Mouse (Mus musculus) frontal cortex, adult 2 months (tissue): ENCODE results near the gene Prkar1b. TPM values are rescaled to one million over a fixed set of nuclear protein-coding genes. Genes with fewer than 3 reads are reported as not detected.

ENCODE experiments used
- DNase-seq, 2 experiments: peaks; one replicate each; pipeline ENCODE4 v3.0.0; 2022; ENCODE audit warnings: low spot score in 1 of 2; ENCODE audit errors: extremely low spot score in 1 of 2
- polyA plus RNA-seq: library from polyadenylated mRNA; depleted of rRNA; stranded (reverse); fragments of >200 nt; gene quantifications from 2 replicates; pipeline ENCODE4 v1.2.3, GENCODE M21; 2012

Gene Prkar1b
- polyA plus RNA-seq, 1 experiment: 764 TPM

- DNase-seq: no peak
Measured at GRCm38 (mm10) chr5:139075791-139076190, 74.0 kb downstream of the Prkar1b start.

GRCm38 (mm10) chr5:139075125-139075524 is 74.7 kb downstream of the Prkar1b start:
- DNase-seq: peak in 1 of 2 experiments; percentile 88

GRCm38 (mm10) chr5:139073977-139074376 is 75.8 kb downstream of the Prkar1b start:
- DNase-seq: no peak

GRCm38 (mm10) chr5:139072866-139073265 is 76.9 kb downstream of the Prkar1b start:
- DNase-seq: no peak

- no peak for DNase-seq
Measured at GRCm38 (mm10) chr5:139066861-139067614, 82.8 kb downstream of the Prkar1b start.

GRCm38 (mm10) chr5:139064611-139065010 is 85.2 kb downstream of the Prkar1b start:
- DNase-seq: no peak

GRCm38 (mm10) chr5:139061680-139062079 is 88.1 kb downstream of the Prkar1b start:
- DNase-seq: no peak

- no peak for DNase-seq
Measured at GRCm38 (mm10) chr5:139060460-139061051, 89.2 kb downstream of the Prkar1b start.

- no peak for DNase-seq
Measured at GRCm38 (mm10) chr5:139053176-139053575, 96.6 kb downstream of the Prkar1b start.

- peak; percentile 31 to 55 for DNase-seq
Measured at GRCm38 (mm10) chr5:139051276-139051675, 98.5 kb downstream of the Prkar1b start.

GRCm38 (mm10) chr5:139049367-139049766 is 100.4 kb downstream of the Prkar1b start:
- peak; percentile 32 to 64 for DNase-seq

GRCm38 (mm10) chr5:139047171-139047570 is 102.6 kb downstream of the Prkar1b start:
- no peak for DNase-seq

GRCm38 (mm10) chr5:139046636-139047035 is 103.2 kb downstream of the Prkar1b start:
- no peak for DNase-seq

GRCm38 (mm10) chr5:139043546-139043945 is 106.3 kb downstream of the Prkar1b start:
- DNase-seq: no peak

GRCm38 (mm10) chr5:139042299-139042698 is 107.5 kb downstream of the Prkar1b start:
- no peak for DNase-seq

GRCm38 (mm10) chr5:139035171-139035570 is 114.6 kb downstream of the Prkar1b start:
- DNase-seq: no peak

- DNase-seq: no peak
Measured at GRCm38 (mm10) chr5:139034746-139035145, 115.1 kb downstream of the Prkar1b start.

GRCm38 (mm10) chr5:139033406-139034317 is 116.1 kb downstream of the Prkar1b start:
- DNase-seq: no peak

GRCm38 (mm10) chr5:139027603-139028002 is 122.2 kb downstream of the Prkar1b start:
- no peak for DNase-seq

GRCm38 (mm10) chr5:139024351-139025105 is 125.3 kb downstream of the Prkar1b start:
- peak in 1 of 2 experiments; percentile 17 for DNase-seq
